Mouse (Mus musculus) Muller cell, postnatal 12 days (primary cell): ENCODE data around the gene AA986860.

Experiments
- DNase-seq: peaks from one replicate; pipeline ENCODE4 v3.0.0-alpha.2; 2015; ENCODE audit errors: inconsistent ontology term

Gene AA986860

GRCm38 (mm10) chr1:130734852-130735251 is 3.1 kb downstream of the AA986860 start:
- no peak for DNase-seq

- DNase-seq: no peak
Observed at GRCm38 (mm10) chr1:130737411-130737881, 5.7 kb downstream of the AA986860 start.

GRCm38 (mm10) chr1:130737916-130738315 is 6.1 kb downstream of the AA986860 start:
- no peak for DNase-seq

- no peak for DNase-seq
Observed at GRCm38 (mm10) chr1:130738551-130739106, 6.9 kb downstream of the AA986860 start.

- DNase-seq: no peak
Observed at GRCm38 (mm10) chr1:130739636-130740035, 7.9 kb downstream of the AA986860 start.

GRCm38 (mm10) chr1:130740227-130740648 is 8.5 kb downstream of the AA986860 start:
- DNase-seq: no peak

GRCm38 (mm10) chr1:130740781-130741720 is 9.3 kb downstream of the AA986860 start:
- no peak for DNase-seq

GRCm38 (mm10) chr1:130742201-130742600 is 10.4 kb downstream of the AA986860 start:
- no peak for DNase-seq

GRCm38 (mm10) chr1:130743775-130744174 is 12.0 kb downstream of the AA986860 start:
- no peak for DNase-seq

GRCm38 (mm10) chr1:130744217-130744616 is 12.4 kb downstream of the AA986860 start:
- DNase-seq: no peak

- no peak for DNase-seq
Observed at GRCm38 (mm10) chr1:130744961-130745360, 13.2 kb downstream of the AA986860 start.

GRCm38 (mm10) chr1:130745591-130745990 is 13.8 kb downstream of the AA986860 start:
- DNase-seq: no peak

- no peak for DNase-seq
Observed at GRCm38 (mm10) chr1:130746819-130747218, 15.0 kb downstream of the AA986860 start.

- no peak for DNase-seq
Observed at GRCm38 (mm10) chr1:130759689-130760088, 27.9 kb downstream of the AA986860 start.

- DNase-seq: no peak
Observed at GRCm38 (mm10) chr1:130761597-130761996, 29.8 kb downstream of the AA986860 start.

- no peak for DNase-seq
Observed at GRCm38 (mm10) chr1:130762045-130762760, 30.4 kb downstream of the AA986860 start.

GRCm38 (mm10) chr1:130764027-130764461 is 32.3 kb downstream of the AA986860 start:
- DNase-seq: no peak

- no peak for DNase-seq
Observed at GRCm38 (mm10) chr1:130767066-130767465, 35.3 kb downstream of the AA986860 start.

- no peak for DNase-seq
Observed at GRCm38 (mm10) chr1:130769925-130770324, 38.1 kb downstream of the AA986860 start.

- DNase-seq: no peak
Observed at GRCm38 (mm10) chr1:130770487-130770886, 38.7 kb downstream of the AA986860 start.

- DNase-seq: no peak
Observed at GRCm38 (mm10) chr1:130770981-130771494, 39.3 kb downstream of the AA986860 start.

- no peak for DNase-seq
Observed at GRCm38 (mm10) chr1:130775234-130775633, 43.5 kb downstream of the AA986860 start.
